Mouse (Mus musculus) E14TG2a.4 (cell line): ENCODE results near the gene B9d1.
A peak's percentile ranks its signal among the peaks of the same experiment; 100 is the strongest.

Experiments
- H3K27me3 ChIP-seq: 2 replicates; pipeline ENCODE4 v1.6.1; 2014; ENCODE audit warnings: low read length, control low read depth; ENCODE audit not compliant: insufficient read depth
- H3K36me3 ChIP-seq: 2 replicates; pipeline ENCODE4 v1.6.1; 2014; ENCODE audit warnings: low read length, control low read depth; ENCODE audit not compliant: insufficient read depth
- H3K4me1 ChIP-seq: replicated peaks from 2 replicates; pipeline ENCODE4 v1.6.1; 2014; ENCODE audit warnings: low read depth, low read length, control low read depth
- H3K4me3 ChIP-seq: replicated peaks from 2 replicates; pipeline ENCODE4 v1.5.1; 2014; ENCODE audit warnings: mild to moderate bottlenecking, low read length
- H3K9me3 ChIP-seq: 2 replicates; pipeline ENCODE4 v1.6.1; 2014; ENCODE audit warnings: low read length, control low read depth
- CTCF ChIP-seq: conservative IDR thresholded peaks from 2 replicates; pipeline ENCODE4 v1.5.1; 2014; ENCODE audit warnings: low read length
- NANOG ChIP-seq: IDR thresholded peaks from 2 replicates; pipeline ENCODE4 v1.6.1; 2014; ENCODE audit warnings: borderline replicate concordance, low read length, mixed read lengths
- POU5F1 ChIP-seq: IDR thresholded peaks from 2 replicates; pipeline ENCODE4 v1.6.1; 2014; ENCODE audit warnings: low read length, borderline replicate concordance

B9d1 gene

GRCm38 (mm10) chr11:61504713-61505257 lies at the start of gene B9d1:
Gene B9d1, plus strand, starts transcription at chr11:61505144.
- Histone ChIP-seq H3K4me1 (peaks cover 19% of the 10 kb centered on the region), H3K4me3 (peak within 1 kb of the TSS; percentile 86), H3K9me3 (no peaks in the 10 kb centered on the region), H3K36me3 (peaks cover 34% of the 10 kb centered on the region), H3K27me3 (no peaks in the 10 kb centered on the region)
- TF ChIP-seq CTCF = peak; percentile 62
- TF ChIP-seq NANOG = no peak
- no peak for TF ChIP-seq POU5F1

GRCm38 (mm10) chr11:61464071-61464470 lies 40.9 kb upstream of the B9d1 start:
- Histone ChIP-seq H3K27me3 (peaks cover 7% of the 10 kb centered on the region; the same call in 1 of the 2 replicates), H3K9me3 (peaks cover 8% of the 10 kb centered on the region; the same call in 1 of the 2 replicates), H3K36me3 (no peaks in the 10 kb centered on the region), H3K4me3 (no peak overlapping the region), H3K4me1 (no peaks in the 10 kb centered on the region)
- no peak for TF ChIP-seq NANOG
- TF ChIP-seq CTCF = no peak
- TF ChIP-seq POU5F1 = no peak

DNA sequence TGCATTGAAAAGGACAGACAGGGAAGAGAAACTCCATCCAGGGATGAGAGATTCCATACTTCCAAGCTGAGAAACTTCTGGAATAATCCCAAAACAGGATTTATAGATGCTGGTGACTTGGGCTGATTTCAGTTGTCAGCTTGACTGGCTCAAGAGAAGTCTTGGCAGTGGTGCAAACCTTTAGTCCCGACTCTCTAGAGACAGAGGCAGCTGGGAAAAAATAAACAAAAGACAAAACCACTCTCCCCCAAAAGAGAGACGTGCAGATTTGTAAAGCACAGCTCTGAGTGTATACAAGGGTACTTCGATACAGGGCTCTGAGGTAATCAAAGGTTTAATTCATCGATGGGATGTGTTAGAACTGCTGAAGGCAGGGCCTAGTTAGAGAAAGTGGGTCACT lies 39.5 kb upstream of the B9d1 start:
- Histone ChIP-seq H3K4me1 (no peaks in the 10 kb centered on the region), H3K4me3 (no peak overlapping the region), H3K27me3 (peaks cover 12% of the 10 kb centered on the region; the same call in 1 of the 2 replicates), H3K36me3 (no peaks in the 10 kb centered on the region), H3K9me3 (peaks cover 4% of the 10 kb centered on the region; the same call in 1 of the 2 replicates)
- no peak for TF ChIP-seq POU5F1
- TF ChIP-seq CTCF = no peak
- TF ChIP-seq NANOG = no peak

- H3K27me3 ChIP-seq = peaks cover 7% of the 10 kb centered on the region; the same call in 1 of the 2 replicates
- no peaks in the 10 kb centered on the region for H3K9me3 ChIP-seq
- TF ChIP-seq POU5F1 (no peak), NANOG (no peak), CTCF (no peak)
- no peak overlapping the region for H3K4me3 ChIP-seq
- H3K4me1 ChIP-seq = no peaks in the 10 kb centered on the region
- no peaks in the 10 kb centered on the region for H3K36me3 ChIP-seq
Observed at GRCm38 (mm10) chr11:61468534-61468933, 36.4 kb upstream of the B9d1 start.

GRCm38 (mm10) chr11:61469317-61469917 lies 35.5 kb upstream of the B9d1 start:
- H3K4me3 ChIP-seq = no peak overlapping the region
- H3K27me3 ChIP-seq = peaks cover 7% of the 10 kb centered on the region; the same call in 1 of the 2 replicates
- TF ChIP-seq NANOG (no peak), CTCF (no peak), POU5F1 (no peak)
- H3K9me3 ChIP-seq = no peaks in the 10 kb centered on the region
- no peaks in the 10 kb centered on the region for H3K4me1 ChIP-seq
- H3K36me3 ChIP-seq = no peaks in the 10 kb centered on the region

DNA sequence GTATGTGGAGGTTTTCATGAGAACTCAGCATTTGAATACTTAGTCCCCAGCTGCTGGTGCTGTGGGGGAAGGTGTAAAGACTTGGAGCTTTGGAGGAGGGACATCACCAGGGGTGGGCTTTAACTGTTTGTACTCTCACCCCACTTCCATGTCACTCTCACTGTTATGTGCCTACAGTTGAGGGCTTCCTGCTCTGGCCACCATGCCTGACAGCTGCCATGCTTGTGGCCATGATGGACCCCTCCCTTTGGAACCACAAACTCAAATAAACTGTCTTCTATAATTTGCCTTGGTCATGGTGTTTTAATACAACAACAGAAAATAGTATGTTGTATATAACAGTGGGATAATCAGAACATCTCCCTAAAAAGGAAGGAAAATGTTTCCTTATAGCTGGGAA lies 34.1 kb upstream of the B9d1 start:
- TF ChIP-seq CTCF (no peak), NANOG (no peak), POU5F1 (no peak)
- Histone ChIP-seq H3K27me3 (peaks cover 7% of the 10 kb centered on the region; the same call in 1 of the 2 replicates), H3K4me1 (no peaks in the 10 kb centered on the region), H3K36me3 (no peaks in the 10 kb centered on the region), H3K4me3 (no peak overlapping the region), H3K9me3 (no peaks in the 10 kb centered on the region)

GRCm38 (mm10) chr11:61473630-61474029 lies 31.3 kb upstream of the B9d1 start:
- Histone ChIP-seq H3K27me3 (peaks cover 13% of the 10 kb centered on the region; the same call in 1 of the 2 replicates), H3K9me3 (no peaks in the 10 kb centered on the region), H3K4me3 (no peak overlapping the region), H3K36me3 (no peaks in the 10 kb centered on the region), H3K4me1 (peaks cover 14% of the 10 kb centered on the region)
- TF ChIP-seq CTCF (no peak), NANOG (no peak), POU5F1 (no peak)

DNA sequence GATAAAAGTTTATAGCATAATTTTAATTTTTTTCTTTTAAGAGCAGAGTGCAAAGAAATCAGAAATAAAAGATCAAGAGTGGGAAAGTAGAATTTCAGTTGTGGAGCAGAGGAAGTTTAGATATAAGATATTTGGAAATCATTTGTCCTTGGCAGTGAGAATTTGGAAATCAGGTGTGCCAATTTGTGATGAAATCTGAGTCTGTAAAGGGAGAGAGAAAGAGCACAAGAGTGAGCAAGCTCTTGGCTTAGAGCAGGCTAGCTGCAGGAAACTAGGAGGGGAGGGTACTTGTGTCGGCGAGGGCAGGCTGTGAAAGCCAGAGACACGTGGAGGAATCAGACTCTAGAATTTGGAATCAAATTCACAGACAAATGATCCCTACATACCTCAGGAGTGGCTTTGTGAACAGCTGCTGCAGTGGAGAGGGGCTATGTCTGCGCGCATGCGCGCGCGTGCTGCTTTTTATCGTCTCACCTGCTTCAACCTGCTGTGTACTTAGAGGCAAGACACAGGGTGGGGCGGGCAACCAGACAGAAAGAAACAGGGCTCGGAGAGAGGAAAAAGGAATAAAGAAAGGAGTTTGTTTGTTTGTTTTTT lies 28.1 kb upstream of the B9d1 start:
- Histone ChIP-seq H3K9me3 (no peaks in the 10 kb centered on the region), H3K36me3 (no peaks in the 10 kb centered on the region), H3K4me1 (peaks cover 20% of the 10 kb centered on the region), H3K27me3 (peaks cover 9% of the 10 kb centered on the region; the same call in 1 of the 2 replicates), H3K4me3 (0 out of 2 replicates have a peak overlapping the region, but pooled peaks have one; percentile 17)
- no peak for TF ChIP-seq NANOG
- no peak for TF ChIP-seq POU5F1
- no peak for TF ChIP-seq CTCF
